Comparison of ENCODE assay signal across 15 mouse cellular contexts in the genomic region with DNA sequence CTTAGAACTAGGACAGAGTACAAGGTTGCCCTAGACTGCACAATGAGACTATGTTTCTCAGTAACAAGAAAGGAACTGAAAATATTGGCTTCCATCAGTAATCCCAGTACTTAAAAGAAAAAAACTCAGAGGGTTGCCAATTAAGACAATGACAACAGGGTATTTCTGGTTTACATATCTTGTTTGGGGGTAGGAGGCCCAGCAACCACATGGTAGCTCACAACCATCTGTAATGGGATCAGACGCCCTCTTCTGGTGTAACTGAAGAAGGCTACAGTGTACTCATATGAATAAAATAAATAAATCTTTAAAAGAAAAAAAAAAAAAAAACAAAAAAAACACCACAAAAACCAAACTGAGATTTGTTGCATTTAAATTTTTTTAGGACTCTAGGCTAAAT. TPM values are rescaled to one million over a fixed set of nuclear protein-coding genes. Genes with fewer than 3 reads are reported as not detected.
A peak's percentile ranks its signal among the peaks of the same experiment; 100 is the strongest.
DNase-seq lines count a peak whose midpoint lies in the region; ATAC-seq and TF ChIP-seq lines count a peak whose summit lies in the region.
"Had no signal": no experiment of that assay in that cellular context is flagged by ENCODE, and none has a peak within 500 bp of the region (broad histone marks: within the 10 kb centered on the region; RNA-seq: fewer than 3 reads in every experiment).

No protein-coding gene starts in this region.

- TF ChIP-seq CTCF in gastrocnemius, adult 2 months (IDR thresholded peaks at IDR 0.05): peak; percentile 48
- peak; percentile 39 for TF ChIP-seq CTCF in liver, postnatal 0 days (IDR thresholded peaks at IDR 0.05; ENCODE audit: low read depth)

- intact Hi-C loops in gastrocnemius, adult 2 months (cut with DNase I): no loop called here

- H3K4me1 ChIP-seq in liver, postnatal 0 days (ENCODE audit: insufficient read depth): no peaks in the 10 kb centered on the region
- H3K4me1 ChIP-seq: embryonic facial prominence, embryonic 10.5 days had no signal

- H3K4me3 ChIP-seq in gastrocnemius, adult 2 months: no peak overlapping the region
- no peak overlapping the region for H3K4me3 ChIP-seq in liver, postnatal 0 days (ENCODE audit: low read depth, low read length)
- H3K4me3 ChIP-seq: embryonic facial prominence, embryonic 10.5 days; neural tube, embryonic 15.5 days had no signal

- ATAC-seq in liver, postnatal 0 days: no peak

- H3K4me2 ChIP-seq in liver, postnatal 0 days (ENCODE audit: low read depth, low read length): no peak overlapping the region
- H3K4me2 ChIP-seq: neural tube, embryonic 15.5 days had no signal

- H3K9me3 ChIP-seq in liver, postnatal 0 days (ENCODE audit: low read length): no peaks in the 10 kb centered on the region
- H3K9me3 ChIP-seq: embryonic facial prominence, embryonic 10.5 days; neural tube, embryonic 15.5 days had no signal

- no peak overlapping the region for H3K9ac ChIP-seq in liver, postnatal 0 days (replicated peaks)
- H3K9ac ChIP-seq: neural tube, embryonic 15.5 days had no signal

- WGBS in liver, postnatal 0 days (ENCODE audit: insufficient replicate concordance): 16% methylated on average over 1 of the region's 1 CpGs

- peaks cover 92% of the 10 kb centered on the region for H3K36me3 ChIP-seq in liver, postnatal 0 days (replicated peaks; ENCODE audit: insufficient read depth, low read length)

- TF ChIP-seq EP300 in liver, postnatal 0 days (IDR thresholded peaks at IDR 0.05; ENCODE audit: low read depth): no peak

- no peak overlapping the region for H3K27ac ChIP-seq in gastrocnemius, adult 2 months
- H3K27ac ChIP-seq in liver, postnatal 0 days (ENCODE audit: low read depth): no peak overlapping the region
- H3K27ac ChIP-seq: embryonic facial prominence, embryonic 10.5 days; neural tube, embryonic 15.5 days had no signal

- no peaks in the 10 kb centered on the region for H3K27me3 ChIP-seq in liver, postnatal 0 days (ENCODE audit: insufficient read depth, low read length)
- H3K27me3 ChIP-seq: neural tube, embryonic 15.5 days had no signal

- no peak for DNase-seq in gastrocnemius, adult 2 months
- DNase-seq in gastrocnemius, postnatal 10 days: no peak
- no peak for DNase-seq in liver, postnatal 0 days
- no peak for DNase-seq in liver
- peak; percentile 63 for DNase-seq in CD4-positive, CD25-positive, alpha-beta regulatory T cell, adult 2 months (ENCODE audit: low read depth, low spot score)
- peak; percentile 69 for DNase-seq in induced T-regulatory cell, adult 2 months (ENCODE audit: low read depth)
- no peak for DNase-seq in frontal cortex, postnatal 25 days (ENCODE audit: low spot score in 2 of 2)
- no peak for DNase-seq in adrenal gland, postnatal 14 days
- DNase-seq: cerebellum, adult 9-10 months; heart, adult 18-20 months; heart, postnatal 14 days; kidney, postnatal 36 days; right cerebral cortex, adult 18-20 months had no signal

RNA-seq across cellular contexts. Expression of gene Clk1, which starts 8.4 kb away (rescaled TPM):
- 10 to 100 TPM; 46.4 to 52.1 TPM for total RNA-seq in gastrocnemius, adult 2 months (2021)
- 10 to 100 TPM; 46.2 to 80.4 TPM for total RNA-seq in gastrocnemius, postnatal 10 days (2021)
- 67.3 and 76.6 TPM in 2 replicates for polyA plus RNA-seq in liver, postnatal 0 days (2015; fragmentation: Nextera tagmentation; extraction: Ambion mirVana)
- total RNA-seq in adrenal gland, postnatal 14 days (2021): 167 and 176 TPM in 2 replicates

RNA-seq across cellular contexts. Expression of gene Bzw1, which starts 22.7 kb away (rescaled TPM):
- 10 to 100 TPM; 43.3 to 50.5 TPM for total RNA-seq in gastrocnemius, adult 2 months (2021)
- 100 to 1,000 TPM in 1 of 2 experiments, 10 to 100 TPM in 1; 91.1 to 104 TPM for total RNA-seq in gastrocnemius, postnatal 10 days (2021)
- 118 and 128 TPM in 2 replicates for polyA plus RNA-seq in liver, postnatal 0 days (2015; fragmentation: Nextera tagmentation; extraction: Ambion mirVana)
- 180 and 184 TPM in 2 replicates for total RNA-seq in adrenal gland, postnatal 14 days (2021)

RNA-seq across cellular contexts. Expression of gene Nif3l1, which starts 29.5 kb away (rescaled TPM):
- total RNA-seq in gastrocnemius, adult 2 months (2021): 1 to 10 TPM; 7.7 to 9.4 TPM
- 10 to 100 TPM; 10.5 to 11.4 TPM for total RNA-seq in gastrocnemius, postnatal 10 days (2021)
- 9.6 and 11.2 TPM in 2 replicates for polyA plus RNA-seq in liver, postnatal 0 days (2015; fragmentation: Nextera tagmentation; extraction: Ambion mirVana)
- 17.6 and 18.8 TPM in 2 replicates for total RNA-seq in adrenal gland, postnatal 14 days (2021)

RNA-seq across cellular contexts. Expression of gene Ppil3, which starts 29.8 kb away (rescaled TPM):
- 10 to 100 TPM; 13.6 to 13.9 TPM for total RNA-seq in gastrocnemius, adult 2 months (2021)
- 10 to 100 TPM; 18.7 to 23.1 TPM for total RNA-seq in gastrocnemius, postnatal 10 days (2021)
- 15.5 and 17.4 TPM in 2 replicates for polyA plus RNA-seq in liver, postnatal 0 days (2015; fragmentation: Nextera tagmentation; extraction: Ambion mirVana)
- 26.5 and 35.0 TPM in 2 replicates for total RNA-seq in adrenal gland, postnatal 14 days (2021)

Comparison
In these comparisons a context has a peak if more than half of its experiments do, and no peak if none do; other contexts are left out.
1. DNase-seq: peak in CD4-positive, CD25-positive, alpha-beta regulatory T cell, adult 2 months (single experiment) and induced T-regulatory cell, adult 2 months (single experiment); none in gastrocnemius, adult 2 months (single experiment), gastrocnemius, postnatal 10 days (single experiment), liver, postnatal 0 days (single experiment), liver (single experiment), frontal cortex, postnatal 25 days (0 of 2) and adrenal gland, postnatal 14 days (single experiment).